Mouse (Mus musculus) spleen, adult 18-20 months (tissue): Measurements from ENCODE around the gene Amotl1.
"Not testable (repeated sequence)": the region's sequence is repeated elsewhere in the genome, so short reads cannot be mapped to it uniquely, and the experiment has no call there.

ENCODE experiments used
- DNase-seq, 2 experiments: peaks; one replicate each; pipeline ENCODE4 v3.0.0; 2022; ENCODE audit warnings: mixed read lengths in 2 of 2

Amotl1 gene

GRCm38 (mm10) chr9:14644956-14645355, at the start of gene Amotl1:
TSS of gene Amotl1 (minus strand) at chr9:14645056.
- no peak for DNase-seq

DNA sequence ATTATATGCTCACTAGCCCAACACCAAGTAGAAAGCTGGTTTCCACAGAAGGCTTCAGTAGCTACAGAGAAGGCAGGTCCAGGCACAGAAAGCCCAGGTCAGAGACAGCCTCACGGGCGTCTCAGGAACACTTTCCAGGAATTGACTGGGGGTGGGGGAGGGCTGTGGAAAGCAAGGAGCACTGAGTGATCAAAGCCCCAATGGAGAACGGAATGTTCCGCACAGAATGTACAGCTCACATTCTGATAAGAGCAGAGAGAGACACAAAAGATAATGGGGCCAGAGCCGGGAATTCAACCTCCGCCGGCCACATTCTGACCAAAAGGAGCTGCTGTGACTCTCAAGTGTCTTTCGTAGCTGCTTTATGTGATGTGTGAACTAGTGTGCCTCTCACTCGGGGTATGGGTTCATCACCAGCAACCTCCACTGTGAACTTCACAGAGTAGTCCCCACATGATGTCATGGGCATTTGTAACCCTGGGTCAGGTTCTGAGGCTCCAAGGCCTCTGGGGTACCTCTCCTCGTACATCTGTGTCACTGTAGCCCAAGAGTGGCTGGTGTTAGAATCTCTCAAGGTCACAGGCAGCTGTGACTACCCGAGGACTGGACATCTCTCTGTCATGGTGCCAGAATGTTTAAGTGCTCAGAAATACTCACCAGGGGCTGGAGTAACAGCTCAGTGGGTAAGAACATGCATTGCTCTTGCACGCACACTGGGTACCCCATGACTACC, 44.7 kb upstream of the Amotl1 start:
- no peak for DNase-seq

- no peak for DNase-seq
Measured at GRCm38 (mm10) chr9:14684363-14684762, 39.5 kb upstream of the Amotl1 start.

DNA sequence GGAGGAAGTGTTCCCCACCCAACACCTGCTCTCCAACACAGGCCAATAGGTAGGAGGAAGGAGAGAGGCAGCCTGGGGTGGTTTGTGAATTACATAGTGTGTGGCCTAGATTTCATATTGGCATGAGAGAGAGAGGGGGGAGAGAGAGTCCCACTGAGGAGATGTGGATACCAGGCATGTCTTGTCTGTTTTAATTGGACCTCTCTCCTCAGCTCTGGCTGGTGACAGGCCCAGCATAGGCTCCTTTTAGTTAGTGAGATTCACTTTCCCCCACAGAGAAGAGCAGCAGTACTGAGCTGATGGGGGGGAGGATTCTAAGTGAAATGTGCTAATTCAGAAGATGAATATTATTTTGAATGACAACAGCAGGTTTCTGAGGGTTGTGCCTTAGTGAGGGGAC, 37.9 kb upstream of the Amotl1 start:
- no peak for DNase-seq

GRCm38 (mm10) chr9:14680584-14680983, 35.7 kb upstream of the Amotl1 start:
- DNase-seq, result no peak

GRCm38 (mm10) chr9:14675707-14676691, 31.1 kb upstream of the Amotl1 start:
- no peak for DNase-seq

- DNase-seq, result no peak
Measured at GRCm38 (mm10) chr9:14674506-14674905, 29.6 kb upstream of the Amotl1 start.

- no peak for DNase-seq
Measured at GRCm38 (mm10) chr9:14673109-14673508, 28.3 kb upstream of the Amotl1 start.

- DNase-seq, result not testable (repeated sequence)
Measured at GRCm38 (mm10) chr9:14671965-14672364, 27.1 kb upstream of the Amotl1 start.

- no peak for DNase-seq
Measured at GRCm38 (mm10) chr9:14668382-14668781, 23.5 kb upstream of the Amotl1 start.

GRCm38 (mm10) chr9:14666071-14666470, 21.2 kb upstream of the Amotl1 start:
- DNase-seq, result no peak

DNA sequence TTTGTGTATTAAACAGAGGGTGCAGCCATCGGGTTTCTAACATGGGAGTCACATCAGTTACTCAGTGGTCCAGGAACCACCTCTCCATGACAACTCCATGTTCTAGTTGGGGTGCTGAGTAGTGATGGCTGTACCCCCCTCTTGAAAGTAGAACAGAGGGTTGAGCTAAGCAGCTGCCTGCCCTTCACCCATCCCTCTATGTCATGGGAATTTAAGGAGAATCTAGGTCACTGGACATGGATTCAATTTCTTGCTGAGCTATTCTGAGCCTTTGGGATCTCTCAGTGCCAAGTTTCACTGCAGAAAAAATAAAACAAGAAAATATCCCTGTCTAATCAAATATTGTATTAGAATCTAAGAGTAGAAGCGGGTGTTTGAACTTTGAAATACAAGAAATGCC, 18.7 kb upstream of the Amotl1 start:
- no peak for DNase-seq

- DNase-seq, result no peak
Measured at GRCm38 (mm10) chr9:14662876-14663275, 18.0 kb upstream of the Amotl1 start.

- no peak for DNase-seq
Measured at GRCm38 (mm10) chr9:14662138-14662537, 17.3 kb upstream of the Amotl1 start.

GRCm38 (mm10) chr9:14657926-14658325, 13.1 kb upstream of the Amotl1 start:
- no peak for DNase-seq

- no peak for DNase-seq
Measured at GRCm38 (mm10) chr9:14654010-14654409, 9.2 kb upstream of the Amotl1 start.

- no peak for DNase-seq
Measured at GRCm38 (mm10) chr9:14652761-14653160, 7.9 kb upstream of the Amotl1 start.

DNA sequence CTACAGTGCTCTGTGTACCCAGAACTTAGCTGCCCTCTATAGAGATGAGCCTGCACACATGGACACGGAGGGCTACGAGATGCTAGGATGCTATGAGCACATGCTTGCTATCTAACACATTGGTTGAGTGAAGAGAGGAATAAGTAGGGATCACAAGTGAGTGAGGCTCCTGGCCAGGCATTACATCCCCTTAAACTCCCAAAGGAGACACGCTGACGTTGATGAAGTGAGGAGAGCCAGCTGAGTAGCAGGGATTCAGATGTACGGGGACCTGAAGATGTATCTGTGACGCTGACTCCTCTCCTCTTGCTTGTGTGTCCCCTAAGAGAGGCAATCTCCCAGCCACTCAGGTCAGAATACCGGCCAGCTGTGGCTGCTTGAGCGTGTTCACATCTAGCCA, 3.0 kb upstream of the Amotl1 start:
- DNase-seq, result no peak

- DNase-seq, result no peak
Measured at GRCm38 (mm10) chr9:14646641-14647040, 1.8 kb upstream of the Amotl1 start.

GRCm38 (mm10) chr9:14646061-14646460, 1.2 kb upstream of the Amotl1 start:
- no peak for DNase-seq

DNA sequence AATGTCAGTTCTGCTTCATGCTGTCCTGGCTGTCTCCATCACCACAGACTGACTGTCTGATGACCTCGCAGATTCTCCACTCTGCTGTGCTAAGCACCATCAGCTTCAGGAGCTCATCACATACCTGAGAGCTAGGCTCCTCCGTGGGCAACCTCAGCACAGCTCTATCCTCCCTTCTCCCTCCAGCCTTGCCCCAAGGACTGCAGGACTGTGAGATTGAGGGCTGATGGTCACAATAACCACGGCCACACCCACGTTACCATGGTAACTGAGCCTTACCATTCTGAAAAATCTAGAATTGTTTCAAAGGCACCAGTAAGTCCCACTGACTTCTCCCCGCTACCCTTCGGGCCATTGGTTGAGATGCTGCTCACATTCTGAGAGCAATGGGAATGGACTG, 1.5 kb downstream of the Amotl1 start:
- no peak for DNase-seq

- DNase-seq, result no peak
Measured at GRCm38 (mm10) chr9:14642251-14643021, 2.4 kb downstream of the Amotl1 start.
